Mouse (Mus musculus) kidney, adult 8-10 months (tissue): Measurements from ENCODE around the gene Lhfpl5.

Experiments
- DNase-seq, 2 experiments: peaks; one replicate each; pipeline ENCODE4 v3.0.0; 2022

The Lhfpl5 gene

GRCm38 (mm10) chr17:28572941-28573340 lies 2.5 kb upstream of the Lhfpl5 start:
- DNase-seq = no peak

GRCm38 (mm10) chr17:28580396-28580795 lies 5.0 kb downstream of the Lhfpl5 start:
- peak; percentile 19 to 70 for DNase-seq

- DNase-seq = no peak
Measured at GRCm38 (mm10) chr17:28581056-28581455, 5.6 kb downstream of the Lhfpl5 start.

GRCm38 (mm10) chr17:28586509-28586908 lies 11.1 kb downstream of the Lhfpl5 start:
- DNase-seq = no peak

- no peak for DNase-seq
Measured at GRCm38 (mm10) chr17:28588591-28588990, 13.2 kb downstream of the Lhfpl5 start.

GRCm38 (mm10) chr17:28590596-28590995 lies 15.2 kb downstream of the Lhfpl5 start:
- no peak for DNase-seq

- no peak for DNase-seq
Measured at GRCm38 (mm10) chr17:28591476-28591875, 16.0 kb downstream of the Lhfpl5 start.

GRCm38 (mm10) chr17:28592998-28593397 lies 17.6 kb downstream of the Lhfpl5 start:
- peak; percentile 58 to 65 for DNase-seq

- DNase-seq = no peak
Measured at GRCm38 (mm10) chr17:28593965-28594364, 18.5 kb downstream of the Lhfpl5 start.

GRCm38 (mm10) chr17:28600780-28601179 lies 25.3 kb downstream of the Lhfpl5 start:
- DNase-seq = no peak

- peak in 1 of 2 experiments; percentile 14 for DNase-seq
Measured at GRCm38 (mm10) chr17:28601557-28602250, 26.3 kb downstream of the Lhfpl5 start.

- DNase-seq = no peak
Measured at GRCm38 (mm10) chr17:28609543-28609942, 34.1 kb downstream of the Lhfpl5 start.

- no peak for DNase-seq
Measured at GRCm38 (mm10) chr17:28612603-28613002, 37.2 kb downstream of the Lhfpl5 start.

- no peak for DNase-seq
Measured at GRCm38 (mm10) chr17:28613096-28613495, 37.7 kb downstream of the Lhfpl5 start.

- DNase-seq = peak; percentile 22 to 34
Measured at GRCm38 (mm10) chr17:28615332-28615731, 39.9 kb downstream of the Lhfpl5 start.

GRCm38 (mm10) chr17:28617636-28618035 lies 42.2 kb downstream of the Lhfpl5 start:
- no peak for DNase-seq

GRCm38 (mm10) chr17:28618124-28618523 lies 42.7 kb downstream of the Lhfpl5 start:
- DNase-seq = no peak

- DNase-seq = no peak
Measured at GRCm38 (mm10) chr17:28618775-28619174, 43.3 kb downstream of the Lhfpl5 start.

- peak; percentile 71 to 76 for DNase-seq
Measured at GRCm38 (mm10) chr17:28621381-28622299, 46.2 kb downstream of the Lhfpl5 start.

GRCm38 (mm10) chr17:28622300-28622759 lies 46.9 kb downstream of the Lhfpl5 start, which contains the start of gene Srpk1:
TSS of gene Srpk1 (minus strand) at chr17:28622709.
- peak; percentile 88 to 89 for DNase-seq

GRCm38 (mm10) chr17:28624841-28625240 lies 49.4 kb downstream of the Lhfpl5 start:
- DNase-seq = no peak

GRCm38 (mm10) chr17:28625327-28625726 lies 49.9 kb downstream of the Lhfpl5 start:
- no peak for DNase-seq

- no peak for DNase-seq
Measured at GRCm38 (mm10) chr17:28626937-28627336, 51.5 kb downstream of the Lhfpl5 start.
